Mouse (Mus musculus) ES-E14 (cell line): ENCODE measurements at regions not wholly inside any gene's neighbourhood (a gene's known extent, or its start where the extent isn't known, plus 50 kb on each side); places are given as distances from the start of the nearest gene placed in this dataset.

ENCODE experiments used
- DNase-seq: peaks from one replicate; pipeline ENCODE4 v3.0.0-alpha.2; 2013; ENCODE audit warnings: low read depth, low spot score
- H3K27ac ChIP-seq: 2 replicates; pipeline ENCODE4 v1.5.1; 2012; ENCODE audit warnings: low read depth, mild to moderate bottlenecking, low read length, moderate library complexity, mixed read lengths; ENCODE audit not compliant: poor library complexity, insufficient read depth, severe bottlenecking
- H3K36me3 ChIP-seq: 2 replicates; pipeline ENCODE4 v1.6.1; 2012; ENCODE audit warnings: mild to moderate bottlenecking, low read length, moderate library complexity, mixed read lengths; ENCODE audit not compliant: control insufficient read depth, poor library complexity, insufficient read depth, severe bottlenecking
- H3K4me1 ChIP-seq, 2 experiments: fragments of 150-350 bp in 1 of 2; sonication (generic) in 1 of 2; 2 replicates each; pipeline ENCODE4 v1.6.1; 2012; ENCODE audit warnings: low read length in 2 of 2, mild to moderate bottlenecking in 1 of 2, mixed read lengths in 1 of 2; ENCODE audit not compliant: control insufficient read depth in 2 of 2, insufficient read depth in 2 of 2, poor library complexity in 1 of 2
- H3K4me3 ChIP-seq, 2 experiments: fragments of 150-350 bp in 1 of 2; sonication (generic) in 1 of 2; 2 replicates each; pipeline ENCODE4 v1.5.1; 2012; ENCODE audit warnings: low read length in 2 of 2, low read depth in 1 of 2, mild to moderate bottlenecking in 1 of 2, mixed read lengths in 1 of 2; ENCODE audit not compliant: insufficient read depth in 1 of 2, poor library complexity in 1 of 2, severe bottlenecking in 1 of 2
- H3K9ac ChIP-seq: 2 replicates; pipeline ENCODE4 v1.6.1; 2012; ENCODE audit warnings: low read depth, mild to moderate bottlenecking, low read length, mixed read lengths; ENCODE audit not compliant: poor library complexity, insufficient read depth, severe bottlenecking
- H3K9me3 ChIP-seq: fragments of 150-350 bp; sonication (generic); 2 replicates; pipeline ENCODE4 v1.6.1; 2012; ENCODE audit warnings: low read depth, mild to moderate bottlenecking, low read length; ENCODE audit not compliant: control insufficient read depth, insufficient read depth
- CHD2 ChIP-seq: IDR thresholded peaks from 2 replicates; pipeline ENCODE4 v1.6.1; 2014; ENCODE audit warnings: mild to moderate bottlenecking, low read depth, low read length, inconsistent platforms
- HCFC1 ChIP-seq: IDR thresholded peaks from 2 replicates; pipeline ENCODE4 v1.6.1; 2012; ENCODE audit warnings: low read length, inconsistent platforms, borderline replicate concordance; ENCODE audit not compliant: insufficient read depth
- MAFK ChIP-seq: IDR thresholded peaks from 2 replicates; pipeline ENCODE4 v1.6.1; 2014; ENCODE audit warnings: mild to moderate bottlenecking, low read depth, low read length, inconsistent platforms; ENCODE audit not compliant: insufficient read depth
- ZC3H11A ChIP-seq: IDR thresholded peaks from 2 replicates; pipeline ENCODE4 v1.6.1; 2012; ENCODE audit warnings: low read depth, mild to moderate bottlenecking, inconsistent platforms, low read length, borderline replicate concordance
- ZNF384 ChIP-seq: IDR thresholded peaks from 2 replicates; pipeline ENCODE4 v1.6.1; 2012; ENCODE audit warnings: low read depth, low read length, inconsistent platforms
- in situ Hi-C, 2 experiments: fragments of 600-800 bp; cut with MboI; formaldehyde crosslinking; loops; one replicate each; pipeline ENCODE4 v1.15.1; 2025; ENCODE audit warnings: low sequenced_read_pairs in 2 of 2, inconsistent platforms in 1 of 2; ENCODE audit not compliant: unreplicated experiment in 2 of 2

DNA sequence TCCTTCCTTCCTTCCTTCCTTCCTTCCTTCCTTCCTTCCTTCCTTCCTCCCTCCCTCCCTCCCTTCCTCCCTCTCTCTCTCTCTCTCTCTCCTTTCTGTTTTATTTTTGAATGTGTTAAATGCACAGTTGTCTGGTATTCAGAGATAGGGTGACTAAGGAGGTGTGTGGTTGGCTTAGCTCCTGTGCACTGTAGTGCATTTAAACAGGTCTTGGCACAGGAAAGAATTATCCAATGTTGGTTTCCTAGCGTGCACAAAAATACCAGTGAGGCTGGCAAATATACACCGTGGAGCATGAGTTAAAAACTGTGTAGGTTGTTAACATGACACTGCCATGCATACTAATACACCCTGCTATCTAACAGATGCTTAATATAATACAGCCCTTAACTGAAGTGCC is 297.7 kb upstream of the Stt3b start:
- Histone ChIP-seq H3K9ac (no peak overlapping the region), H3K36me3 (no peaks in the 10 kb centered on the region), H3K4me3 (no peak overlapping the region), H3K4me1 (peaks cover 0 to 8% of the 10 kb centered on the region in 2 experiments; a peak in 1 of 4 replicates), H3K27ac (no peak overlapping the region), H3K9me3 (no peaks in the 10 kb centered on the region)
- TF ChIP-seq HCFC1 (no peak), CHD2 (no peak), ZNF384 (no peak), MAFK (no peak), ZC3H11A (no peak)
- no peak for DNase-seq
- in situ Hi-C loops = no loop called here

DNA sequence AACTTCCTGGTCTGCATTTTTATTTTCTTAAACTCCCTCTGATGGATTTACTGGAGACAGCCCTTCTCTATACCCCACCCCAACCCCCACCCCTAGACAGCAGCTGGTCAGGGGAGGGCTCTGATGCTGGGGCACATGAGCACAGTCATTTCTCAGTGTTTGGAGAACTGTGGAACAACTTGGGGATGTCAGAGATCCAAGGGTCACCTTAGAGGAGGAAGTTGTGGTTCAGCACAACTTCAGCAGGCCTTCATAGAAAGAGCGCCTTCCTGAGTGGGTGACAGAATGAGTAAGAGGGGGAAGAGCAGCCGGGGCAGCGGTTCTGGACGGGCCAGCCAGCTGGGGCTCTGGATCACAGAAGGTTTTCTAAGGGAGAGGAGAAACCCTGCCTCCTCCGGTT is 298.2 kb upstream of the Stt3b start:
- in situ Hi-C loops = no loop called here

DNA sequence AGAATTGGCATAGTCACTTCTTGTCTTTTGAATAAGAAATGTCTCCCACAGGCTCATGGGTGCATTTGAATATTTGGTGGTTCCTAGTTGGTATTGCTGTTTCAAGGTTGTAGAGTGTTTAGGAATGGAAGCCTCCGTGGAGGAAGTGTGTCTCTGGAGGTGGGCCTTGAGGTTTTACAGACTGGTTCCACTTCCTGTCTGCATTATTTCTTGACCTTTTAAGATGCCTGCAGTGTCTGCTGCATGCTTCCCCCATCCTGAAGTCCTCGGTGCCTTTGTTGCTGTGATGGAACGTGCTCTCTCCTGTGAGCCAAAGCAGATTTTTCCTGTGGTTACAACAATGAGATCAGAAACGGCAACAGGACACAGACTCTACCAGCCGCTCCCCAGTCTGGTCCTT is 299.4 kb upstream of the Gadl1 start:
- no peaks in the 10 kb centered on the region for H3K36me3 ChIP-seq
- no peaks in the 10 kb centered on the region for H3K9me3 ChIP-seq
- in situ Hi-C loops = no loop called here
- no peak overlapping the region for H3K4me3 ChIP-seq
- no peak overlapping the region for H3K27ac ChIP-seq
- H3K9ac ChIP-seq = no peak overlapping the region
- H3K4me1 ChIP-seq = 0 out of 4 replicates have a peak, but pooled peaks cover 0 to 5% of the 10 kb centered on the region in 2 experiments
- DNase-seq = no peak
- TF ChIP-seq CHD2 (no peak), HCFC1 (no peak), ZC3H11A (no peak), ZNF384 (no peak), MAFK (no peak)

More for the DNA sequence above, 298.2 kb upstream of the Stt3b start:
- Histone ChIP-seq H3K9me3 (no peaks in the 10 kb centered on the region), H3K36me3 (no peaks in the 10 kb centered on the region), H3K9ac (no peak overlapping the region), H3K4me1 (peaks cover 0 to 8% of the 10 kb centered on the region in 2 experiments; a peak in 1 of 4 replicates), H3K27ac (no peak overlapping the region), H3K4me3 (no peak overlapping the region)
- no peak for TF ChIP-seq CHD2
- no peak for TF ChIP-seq ZC3H11A
- TF ChIP-seq MAFK = no peak
- no peak for TF ChIP-seq ZNF384
- no peak for TF ChIP-seq HCFC1
- no peak for DNase-seq

DNA sequence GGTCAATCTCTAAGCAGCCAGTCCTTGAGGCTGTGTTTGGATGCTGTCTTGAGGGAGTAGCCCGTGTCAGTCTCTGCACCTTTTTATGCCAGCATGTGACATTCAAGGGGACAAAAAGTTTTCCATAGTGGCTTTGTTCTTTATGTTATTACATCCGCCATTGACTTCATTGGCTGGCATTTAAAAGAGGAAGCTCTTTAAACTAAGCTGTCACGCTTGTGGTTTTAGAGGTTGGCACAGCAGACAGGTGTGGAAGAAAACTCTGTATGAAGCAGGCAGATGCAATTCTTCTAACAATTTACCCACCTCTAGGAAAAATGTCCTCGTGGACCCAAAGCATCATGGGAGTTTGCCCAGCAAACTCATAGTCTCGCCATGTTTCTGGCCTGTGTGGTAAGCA is 297.5 kb upstream of the Gadl1 start:
- DNase-seq = no peak
- Histone ChIP-seq H3K9ac (no peak overlapping the region), H3K36me3 (no peaks in the 10 kb centered on the region), H3K27ac (no peak overlapping the region), H3K9me3 (no peaks in the 10 kb centered on the region), H3K4me3 (no peak overlapping the region), H3K4me1 (no peaks in the 10 kb centered on the region)
- TF ChIP-seq MAFK = no peak
- TF ChIP-seq ZNF384 = no peak
- no peak for TF ChIP-seq HCFC1
- no peak for TF ChIP-seq ZC3H11A
- no peak for TF ChIP-seq CHD2
- in situ Hi-C loops = no loop called here

DNA sequence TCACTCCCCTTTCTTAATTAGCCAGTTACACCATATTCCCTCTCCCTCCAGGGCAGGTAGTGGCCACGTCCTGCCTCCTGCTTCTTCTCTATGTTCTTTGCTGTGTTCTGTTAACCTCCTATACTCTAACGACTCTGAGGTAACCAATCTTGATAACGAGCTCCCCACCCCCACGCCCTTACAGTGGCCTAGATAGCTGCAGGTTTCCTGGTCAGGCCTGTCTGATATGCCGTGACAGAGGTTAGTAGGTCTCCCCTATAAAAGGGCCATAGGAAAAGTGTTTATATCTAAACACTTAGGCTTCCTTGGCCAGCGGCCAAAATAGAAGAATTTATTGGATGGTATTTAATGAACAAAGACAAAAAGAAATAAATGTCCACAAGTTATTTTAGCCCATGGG is 296.3 kb upstream of the Gadl1 start:
- H3K27ac ChIP-seq = no peak overlapping the region
- no peak overlapping the region for H3K4me3 ChIP-seq
- no peak overlapping the region for H3K9ac ChIP-seq
- no peaks in the 10 kb centered on the region for H3K36me3 ChIP-seq
- TF ChIP-seq ZNF384 (no peak), HCFC1 (no peak), MAFK (no peak), CHD2 (no peak), ZC3H11A (no peak)
- no peak for DNase-seq
- no peaks in the 10 kb centered on the region for H3K9me3 ChIP-seq
- in situ Hi-C loops = no loop called here
- no peaks in the 10 kb centered on the region for H3K4me1 ChIP-seq
